Mouse (Mus musculus) adrenal gland, adult 18-20 months (tissue): ENCODE results near the gene Smug1. TPM values are rescaled to one million over a fixed set of nuclear protein-coding genes. Genes with fewer than 3 reads are reported as not detected.

Source experiments
- DNase-seq, 2 experiments: peaks; one replicate each; pipeline ENCODE4 v3.0.0; 2021 to 2022; ENCODE audit warnings: low spot score in 2 of 2
- total RNA-seq, 2 experiments: library from RNA; stranded (reverse); gene quantifications; 1 replicate in 1 of 2; 2 replicates in 1 of 2; pipeline ENCODE4 v1.2.3; 2021

Smug1 gene
- total RNA-seq, 2 experiments from 2014 or later: 12.5 to 13.2 TPM

- no peak for DNase-seq
Observed at GRCm38 (mm10) chr15:103108066-103108676, 58.7 kb downstream of the Smug1 start.

- no peak for DNase-seq
Observed at GRCm38 (mm10) chr15:103106201-103106600, 60.7 kb downstream of the Smug1 start.

Other genes with a start within 250 kb of the Smug1 start
- not detected for gene Hoxc13, start 246.0 kb downstream of the Smug1 start, total RNA-seq
- gene Hoxc12, start 230.3 kb downstream of the Smug1 start, total RNA-seq: not detected
- not detected for gene Hoxc11, start 212.7 kb downstream of the Smug1 start, total RNA-seq
- under 1 TPM; 0.20 to 0.67 TPM for gene Hoxc10, start 200.3 kb downstream of the Smug1 start, total RNA-seq
- 1 to 10 TPM; 7.0 to 7.5 TPM for gene Hoxc5, start 199.6 kb downstream of the Smug1 start, total RNA-seq
- gene Hoxc9, start 190.7 kb downstream of the Smug1 start, total RNA-seq: 1 to 10 TPM in 1 of 2 experiments, under 1 TPM in 1; 0.66 to 1.4 TPM
- gene Hoxc8, start 176.5 kb downstream of the Smug1 start, total RNA-seq: 10 to 100 TPM; 30.8 to 34.8 TPM
- gene Hoxc6, start 168.8 kb downstream of the Smug1 start, total RNA-seq: 10 to 100 TPM; 47.9 to 59.3 TPM
- gene Hoxc4, start 148.2 kb downstream of the Smug1 start, total RNA-seq: 1 to 10 TPM; 5.0 to 7.3 TPM
- 10 to 100 TPM; 65.0 to 76.3 TPM for gene Cbx5, start 72.7 kb upstream of the Smug1 start, total RNA-seq
- gene Hnrnpa1, start 73.3 kb upstream of the Smug1 start, total RNA-seq: 100 to 1,000 TPM; 160 to 179 TPM
- under 1 TPM in 1 of 2 experiments, not detected in 1; 0.67 TPM for gene Nfe2, start 91.3 kb upstream of the Smug1 start, total RNA-seq
- gene Copz1, start 105.6 kb upstream of the Smug1 start, total RNA-seq: 100 to 1,000 TPM; 138 to 150 TPM
- not detected for gene Gpr84, start 143.5 kb upstream of the Smug1 start, total RNA-seq
- gene Zfp385a, start 173.0 kb upstream of the Smug1 start, total RNA-seq: 10 to 100 TPM; 12.4 to 16.9 TPM
- gene Itga5, start 199.7 kb upstream of the Smug1 start, total RNA-seq: 10 to 100 TPM; 27.1 to 31.7 TPM